Mouse (Mus musculus) hindbrain, embryonic 13.5 days (tissue): ENCODE data around the gene Popdc2. TPM values are rescaled to one million over a fixed set of nuclear protein-coding genes. Genes with fewer than 3 reads are reported as not detected.

ENCODE experiments used
- ATAC-seq: fragments of 200-750 bp; cut with Nextera tagmentation; 2 replicates; pipeline ENCODE4 v1.8.0; 2017; ENCODE audit warnings: moderate TSS enrichment; ENCODE audit not compliant: low FRiP score
- H3K27ac ChIP-seq: fragments of 300-500 bp; sonication (generic); 2 replicates; pipeline ENCODE4 v1.5.1; 2015; ENCODE audit warnings: inconsistent platforms, mild to moderate bottlenecking, moderate library complexity
- H3K27me3 ChIP-seq: fragments of 300-500 bp; sonication (generic); 2 replicates; pipeline ENCODE4 v1.6.1; 2015; ENCODE audit warnings: mild to moderate bottlenecking, inconsistent platforms
- H3K36me3 ChIP-seq: fragments of 300-500 bp; sonication (generic); 2 replicates; pipeline ENCODE4 v1.6.1; 2015; ENCODE audit warnings: mild to moderate bottlenecking, inconsistent platforms
- H3K4me1 ChIP-seq: fragments of 300-500 bp; sonication (generic); replicated peaks from 2 replicates; pipeline ENCODE4 v1.6.1; 2015; ENCODE audit warnings: inconsistent platforms
- H3K4me2 ChIP-seq: fragments of 300-500 bp; sonication (generic); 2 replicates; pipeline ENCODE4 v1.6.1; 2015; ENCODE audit warnings: inconsistent platforms, mild to moderate bottlenecking, moderate library complexity
- H3K4me3 ChIP-seq: fragments of 300-500 bp; sonication (generic); 2 replicates; pipeline ENCODE4 v1.5.1; 2015; ENCODE audit warnings: mild to moderate bottlenecking, inconsistent platforms
- H3K9ac ChIP-seq: fragments of 300-500 bp; sonication (generic); 2 replicates; pipeline ENCODE4 v1.6.1; 2015; ENCODE audit warnings: mild to moderate bottlenecking, inconsistent platforms
- H3K9me3 ChIP-seq: fragments of 300-500 bp; sonication (generic); 2 replicates; pipeline ENCODE4 v1.6.1; 2016; ENCODE audit warnings: inconsistent platforms
- WGBS: fragments of 180-500 bp; shearing (Covaris S2); methylation state at CpG from one replicate; pipeline ENCODE4 v1.1.7; 2015; 5-methylcytosine and 5-hydroxymethylcytosine counted together
- polyA plus RNA-seq: library from polyadenylated mRNA; unstranded; fragments of >200 nt; fragmentation: Nextera tagmentation; extraction: Ambion mirVana; gene quantifications from 2 replicates; pipeline ENCODE4 v1.2.1, GENCODE M21; 2015

The Popdc2 gene
- polyA plus RNA-seq, 1 experiment from 2014 or later: 0.49 TPM

- Histone ChIP-seq H3K4me2 (no peak overlapping the region), H3K27me3 (no peaks in the 10 kb centered on the region), H3K9ac (no peak overlapping the region), H3K27ac (no peak overlapping the region), H3K36me3 (no peaks in the 10 kb centered on the region), H3K4me3 (no peak overlapping the region), H3K9me3 (no peaks in the 10 kb centered on the region), H3K4me1 (peaks cover 11% of the 10 kb centered on the region; the same call in 1 of the 2 replicates)
- ATAC-seq: no peak
- 88% methylated on average over 3 of the region's 3 CpGs for WGBS
Observed at GRCm38 (mm10) chr16:38379926-38380325, 17.9 kb downstream of the Popdc2 start.

DNA sequence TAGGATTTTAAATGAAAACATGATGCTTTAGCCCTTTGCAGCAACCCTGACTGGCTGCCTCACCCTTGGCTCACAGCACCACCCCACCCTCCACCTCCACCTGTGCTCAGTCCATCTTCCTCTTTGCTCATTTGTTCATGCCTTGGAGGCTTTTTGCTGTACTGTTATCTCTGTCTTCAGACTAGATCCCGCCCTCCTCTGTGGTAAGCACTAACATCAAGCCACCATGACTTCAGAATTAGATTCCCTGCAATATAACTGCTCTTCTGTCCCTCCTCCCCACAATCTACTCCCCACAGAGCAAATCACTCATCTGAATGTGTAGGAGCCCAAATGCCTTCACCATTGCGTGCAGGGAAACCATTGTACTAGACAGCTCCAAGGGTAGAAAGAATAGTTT, 21.7 kb downstream of the Popdc2 start:
- Histone ChIP-seq H3K27ac (no peak overlapping the region), H3K9me3 (no peaks in the 10 kb centered on the region), H3K4me1 (no peaks in the 10 kb centered on the region), H3K9ac (no peak overlapping the region), H3K36me3 (no peaks in the 10 kb centered on the region), H3K4me3 (no peak overlapping the region), H3K4me2 (no peak overlapping the region), H3K27me3 (no peaks in the 10 kb centered on the region)
- WGBS: 78% methylated on average over 2 of the region's 2 CpGs
- ATAC-seq: no peak

- H3K9me3 ChIP-seq: no peaks in the 10 kb centered on the region
- no peak overlapping the region for H3K27ac ChIP-seq
- H3K4me3 ChIP-seq: no peak overlapping the region
- H3K9ac ChIP-seq: no peak overlapping the region
- no peak overlapping the region for H3K4me2 ChIP-seq
- H3K27me3 ChIP-seq: no peaks in the 10 kb centered on the region
- no peaks in the 10 kb centered on the region for H3K36me3 ChIP-seq
- ATAC-seq: no peak
- no peaks in the 10 kb centered on the region for H3K4me1 ChIP-seq
- 89% methylated on average over 6 of the region's 6 CpGs for WGBS
Observed at GRCm38 (mm10) chr16:38385184-38385634, 23.2 kb downstream of the Popdc2 start.

DNA sequence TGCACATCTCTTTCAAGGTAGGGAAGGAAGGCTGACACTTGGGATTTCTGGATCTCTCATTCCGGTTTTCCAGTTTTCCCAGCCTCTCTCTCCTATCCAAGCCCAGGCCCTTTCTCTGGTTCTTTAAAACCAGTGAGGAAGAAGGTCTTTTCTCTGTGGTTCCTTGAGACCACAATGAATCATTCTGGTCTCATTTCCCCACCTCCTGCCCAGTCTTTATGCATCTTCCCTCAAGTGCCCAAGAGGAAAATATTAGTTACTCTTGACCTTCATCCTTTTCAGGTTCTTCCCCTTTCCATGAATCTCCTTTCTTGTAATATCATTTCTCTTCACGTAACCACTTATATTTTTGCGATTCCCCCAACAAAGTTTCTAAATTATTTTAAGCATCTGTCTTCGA, 23.7 kb downstream of the Popdc2 start:
- Histone ChIP-seq H3K4me3 (no peak overlapping the region), H3K36me3 (no peaks in the 10 kb centered on the region), H3K9me3 (no peaks in the 10 kb centered on the region), H3K27me3 (no peaks in the 10 kb centered on the region), H3K4me1 (no peaks in the 10 kb centered on the region), H3K9ac (no peak overlapping the region), H3K27ac (no peak overlapping the region), H3K4me2 (no peak overlapping the region)
- ATAC-seq: no peak
- 96% methylated on average over 4 of the region's 4 CpGs for WGBS

DNA sequence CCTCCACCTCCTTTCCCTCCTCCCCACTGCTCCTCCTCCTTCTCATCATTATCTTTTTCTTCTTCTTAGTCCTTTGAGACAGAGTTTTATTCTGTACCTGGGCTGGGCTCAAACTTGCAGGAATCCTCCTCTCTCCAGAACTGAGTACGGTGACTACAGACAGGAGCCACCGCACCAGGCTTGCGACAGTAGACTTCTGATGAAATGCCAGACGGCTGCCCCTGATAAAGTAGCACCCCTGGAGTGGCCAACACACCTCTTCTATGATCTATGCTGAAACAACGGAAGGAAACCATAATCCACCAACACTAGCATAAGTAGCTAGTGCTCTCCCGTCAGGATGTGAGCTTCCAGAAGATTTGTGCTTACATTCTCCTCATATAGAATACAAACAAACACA, 25.4 kb downstream of the Popdc2 start:
- H3K9ac ChIP-seq: no peak overlapping the region
- no peaks in the 10 kb centered on the region for H3K36me3 ChIP-seq
- no peak overlapping the region for H3K27ac ChIP-seq
- no peak overlapping the region for H3K4me2 ChIP-seq
- H3K27me3 ChIP-seq: no peaks in the 10 kb centered on the region
- H3K4me1 ChIP-seq: no peaks in the 10 kb centered on the region
- H3K9me3 ChIP-seq: no peaks in the 10 kb centered on the region
- no peak overlapping the region for H3K4me3 ChIP-seq
- ATAC-seq: no peak
- WGBS: 94% methylated on average over 6 of the region's 6 CpGs

- WGBS: 81% methylated on average over 6 of the region's 6 CpGs
- H3K4me2 ChIP-seq: no peak overlapping the region
- no peak for ATAC-seq
- no peaks in the 10 kb centered on the region for H3K9me3 ChIP-seq
- no peaks in the 10 kb centered on the region for H3K27me3 ChIP-seq
- no peaks in the 10 kb centered on the region for H3K4me1 ChIP-seq
- no peak overlapping the region for H3K9ac ChIP-seq
- no peaks in the 10 kb centered on the region for H3K36me3 ChIP-seq
- H3K4me3 ChIP-seq: no peak overlapping the region
- no peak overlapping the region for H3K27ac ChIP-seq
Observed at GRCm38 (mm10) chr16:38388757-38389156, 26.7 kb downstream of the Popdc2 start.

- WGBS: 83% methylated on average over 8 of the region's 8 CpGs
- Histone ChIP-seq H3K4me3 (no peak overlapping the region), H3K4me1 (no peaks in the 10 kb centered on the region)
Observed at GRCm38 (mm10) chr16:38389284-38389893, 27.4 kb downstream of the Popdc2 start.

DNA sequence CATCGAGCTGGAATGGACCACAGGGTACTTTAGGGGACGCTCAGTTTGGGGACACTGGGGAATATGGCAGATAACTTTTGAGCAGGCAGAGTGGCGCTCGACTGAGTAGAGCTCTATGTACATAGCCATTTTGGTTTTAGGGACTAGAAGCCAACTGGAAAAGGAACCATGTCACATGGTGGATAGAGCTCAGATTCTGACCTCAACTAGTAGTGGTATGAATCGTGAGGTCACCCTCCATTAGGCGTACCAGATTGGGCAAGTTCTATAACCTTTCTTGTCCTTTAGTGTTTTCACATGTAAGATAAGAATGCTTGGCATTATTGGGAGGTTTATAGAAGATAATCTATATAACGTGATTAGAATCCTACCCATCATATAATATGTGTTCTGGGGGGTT, 28.3 kb downstream of the Popdc2 start:
- Histone ChIP-seq H3K4me1 (no peaks in the 10 kb centered on the region), H3K4me3 (no peak overlapping the region), H3K9ac (no peak overlapping the region), H3K36me3 (no peaks in the 10 kb centered on the region), H3K4me2 (no peak overlapping the region), H3K27ac (no peak overlapping the region), H3K27me3 (no peaks in the 10 kb centered on the region), H3K9me3 (no peaks in the 10 kb centered on the region)
- ATAC-seq: no peak
- WGBS: 87% methylated on average over 7 of the region's 7 CpGs

More at GRCm38 (mm10) chr16:38389284-38389893, 27.4 kb downstream of the Popdc2 start:
- Histone ChIP-seq H3K4me2 (no peak overlapping the region), H3K27me3 (no peaks in the 10 kb centered on the region), H3K9ac (no peak overlapping the region), H3K9me3 (no peaks in the 10 kb centered on the region), H3K36me3 (no peaks in the 10 kb centered on the region), H3K27ac (no peak overlapping the region)
- no peak for ATAC-seq

DNA sequence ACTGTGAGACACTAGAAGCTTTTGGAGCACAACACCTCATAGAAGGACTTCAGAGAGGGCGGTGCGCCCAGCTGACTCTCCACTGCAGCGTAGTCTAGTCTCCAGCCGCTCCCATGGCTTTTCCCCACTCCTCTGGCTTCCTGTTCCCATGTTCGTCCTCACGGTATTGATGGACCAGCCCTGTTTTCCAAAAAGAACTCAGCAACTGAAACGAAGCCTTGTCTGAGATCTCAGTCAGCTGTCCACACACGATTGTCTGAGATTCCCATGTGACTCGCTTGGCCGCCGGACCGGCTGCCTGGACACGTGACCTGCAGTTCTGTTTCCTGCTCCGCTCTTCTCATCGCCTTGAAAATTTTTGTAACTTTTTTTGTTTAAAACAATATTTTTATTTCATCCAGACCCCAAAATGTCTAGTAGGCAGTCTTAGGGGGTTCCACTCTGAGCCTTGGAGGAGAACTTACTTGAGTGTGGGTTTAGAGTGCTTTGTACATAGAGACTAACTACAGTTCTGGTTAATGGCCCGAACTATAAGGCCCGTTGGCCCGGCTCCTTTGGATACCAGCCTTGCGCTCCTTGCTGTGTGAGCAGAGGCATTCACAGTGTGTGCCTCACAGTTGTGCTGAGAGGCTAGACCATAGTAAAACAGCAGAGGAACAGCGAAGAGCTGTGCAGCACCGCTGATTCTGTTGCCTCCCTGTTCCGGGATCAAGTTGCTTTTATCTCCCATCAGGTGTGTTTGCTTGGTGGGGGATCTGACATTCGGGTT, 30.3 kb downstream of the Popdc2 start:
- WGBS: 80% methylated on average over 23 of the region's 23 CpGs
- Histone ChIP-seq H3K4me3 (no peak overlapping the region), H3K4me1 (no peaks in the 10 kb centered on the region), H3K36me3 (no peaks in the 10 kb centered on the region), H3K27me3 (no peaks in the 10 kb centered on the region), H3K27ac (no peak overlapping the region), H3K9me3 (no peaks in the 10 kb centered on the region), H3K9ac (no peak overlapping the region), H3K4me2 (no peak overlapping the region)
- ATAC-seq: no peak

- Histone ChIP-seq H3K4me1 (peaks cover 2% of the 10 kb centered on the region), H3K9me3 (no peaks in the 10 kb centered on the region), H3K4me3 (no peak overlapping the region), H3K4me2 (no peak overlapping the region), H3K9ac (no peak overlapping the region), H3K27ac (no peak overlapping the region), H3K27me3 (no peaks in the 10 kb centered on the region), H3K36me3 (no peaks in the 10 kb centered on the region)
- WGBS: 90% methylated on average over 8 of the region's 8 CpGs
- ATAC-seq: no peak
Observed at GRCm38 (mm10) chr16:38394191-38394618, 32.2 kb downstream of the Popdc2 start.

DNA sequence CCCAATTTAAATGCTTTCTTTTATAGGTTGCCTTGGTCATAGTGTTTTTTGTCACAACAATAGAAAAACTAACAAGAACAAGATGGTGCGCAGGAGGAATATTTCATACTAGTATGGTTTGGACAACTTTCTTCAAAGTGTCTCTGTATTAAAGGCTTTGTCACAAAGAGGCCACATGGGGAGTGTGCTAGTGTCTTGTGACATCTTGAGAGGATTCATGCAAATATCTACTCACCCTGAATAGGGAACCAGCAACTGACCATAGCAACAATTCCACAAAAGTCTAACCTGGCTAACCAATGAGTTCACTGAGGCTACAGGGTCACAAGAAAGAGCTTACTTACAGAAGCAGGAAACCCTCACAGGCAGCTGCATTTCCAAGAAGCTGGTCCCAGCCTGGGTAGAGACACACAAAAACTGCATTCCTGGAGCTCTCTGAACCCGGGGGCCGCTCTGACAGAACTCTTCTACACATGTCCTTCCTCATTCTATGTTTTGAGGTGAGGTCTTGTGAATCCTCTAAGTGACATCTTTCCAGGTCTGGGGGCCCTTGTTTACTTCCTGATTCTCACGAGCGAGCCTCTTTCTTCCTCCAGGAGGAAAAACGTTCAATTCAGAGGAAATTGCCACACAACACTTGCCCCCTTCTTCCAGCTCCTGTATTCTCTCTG, 33.2 kb downstream of the Popdc2 start:
- Histone ChIP-seq H3K27me3 (no peaks in the 10 kb centered on the region), H3K9me3 (no peaks in the 10 kb centered on the region), H3K9ac (no peak overlapping the region), H3K4me2 (no peak overlapping the region), H3K4me3 (no peak overlapping the region), H3K4me1 (peaks cover 12% of the 10 kb centered on the region), H3K27ac (no peak overlapping the region), H3K36me3 (no peaks in the 10 kb centered on the region)
- 77% methylated on average over 6 of the region's 6 CpGs for WGBS
- no peak for ATAC-seq

GRCm38 (mm10) chr16:38396155-38396554, 34.1 kb downstream of the Popdc2 start:
- no peak overlapping the region for H3K4me3 ChIP-seq
- H3K4me1 ChIP-seq: peaks cover 13% of the 10 kb centered on the region
- no peaks in the 10 kb centered on the region for H3K36me3 ChIP-seq
- no peak overlapping the region for H3K4me2 ChIP-seq
- WGBS: 77% methylated on average over 13 of the region's 13 CpGs
- ATAC-seq: no peak
- no peak overlapping the region for H3K27ac ChIP-seq
- H3K9ac ChIP-seq: no peak overlapping the region
- no peaks in the 10 kb centered on the region for H3K9me3 ChIP-seq
- no peaks in the 10 kb centered on the region for H3K27me3 ChIP-seq
